20 mouse cellular contexts compared by ENCODE assay signal in genomic region chr3:55647176-55647575, GRCm38 (mm10).
A peak's percentile ranks its signal among the peaks of the same experiment; 100 is the strongest.
DNase-seq lines count a peak whose midpoint lies in the region; ATAC-seq and TF ChIP-seq lines count a peak whose summit lies in the region.
"Had no signal": no experiment of that assay in that cellular context is flagged by ENCODE, and none has a peak within 500 bp of the region (broad histone marks: within the 10 kb centered on the region; RNA-seq: fewer than 3 reads in every experiment).

No protein-coding gene starts in this region.

- no peak for TF ChIP-seq CTCF in brain, embryonic 14.5 days (IDR thresholded peaks at IDR 0.05; ENCODE audit: borderline replicate concordance, extremely low read depth, insufficient read depth, insufficient read length)

- peak; percentile 39 for ATAC-seq in frontal cortex, adult (ENCODE audit: low TSS enrichment)
- ATAC-seq: activated CD4-positive, CD25-positive, alpha-beta regulatory T cell, adult 4 months; forebrain, embryonic 13.5 days; inflammation-experienced regulatory T-cells, adult 6 months; liver, embryonic 12.5 days had no signal

- TF ChIP-seq POLR2A in brain, embryonic 14.5 days (IDR thresholded peaks at IDR 0.05; ENCODE audit: borderline replicate concordance, extremely low read depth, insufficient read depth, insufficient read length, poor library complexity, severe bottlenecking), result no peak

- no peak for DNase-seq in frontal cortex, postnatal 36 days (ENCODE audit: low spot score in 2 of 2)
- DNase-seq in 416B (ENCODE audit: low read depth), result peak; percentile 6
- peak; percentile 25 for DNase-seq in brain, embryonic 14.5 days (ENCODE audit: low read depth)
- peak; percentile 42 to 57 for DNase-seq in cerebellum, postnatal 10 days
- no peak for DNase-seq in thymus, postnatal 14 days
- no peak for DNase-seq in urinary bladder, postnatal 10 days (ENCODE audit: low spot score)
- DNase-seq: adrenal gland, adult 8-10 months; gastrocnemius, postnatal 14 days; heart, adult 11 months; heart, postnatal 10 days; kidney, adult 2 months; lung, adult 18-20 months; lung, postnatal 10 days; right cerebral cortex, postnatal 25 days; thymus, postnatal 25 days had no signal

Comparison
In these comparisons a context has a peak if more than half of its experiments do, and no peak if none do; other contexts are left out.
1. DNase-seq: peak in 416B (single experiment), brain, embryonic 14.5 days (single experiment) and cerebellum, postnatal 10 days (2 of 2); none in frontal cortex, postnatal 36 days (0 of 2), thymus, postnatal 14 days (single experiment) and urinary bladder, postnatal 10 days (single experiment).